ENCODE assay signal across 8 mouse cellular contexts in the genomic region with DNA sequence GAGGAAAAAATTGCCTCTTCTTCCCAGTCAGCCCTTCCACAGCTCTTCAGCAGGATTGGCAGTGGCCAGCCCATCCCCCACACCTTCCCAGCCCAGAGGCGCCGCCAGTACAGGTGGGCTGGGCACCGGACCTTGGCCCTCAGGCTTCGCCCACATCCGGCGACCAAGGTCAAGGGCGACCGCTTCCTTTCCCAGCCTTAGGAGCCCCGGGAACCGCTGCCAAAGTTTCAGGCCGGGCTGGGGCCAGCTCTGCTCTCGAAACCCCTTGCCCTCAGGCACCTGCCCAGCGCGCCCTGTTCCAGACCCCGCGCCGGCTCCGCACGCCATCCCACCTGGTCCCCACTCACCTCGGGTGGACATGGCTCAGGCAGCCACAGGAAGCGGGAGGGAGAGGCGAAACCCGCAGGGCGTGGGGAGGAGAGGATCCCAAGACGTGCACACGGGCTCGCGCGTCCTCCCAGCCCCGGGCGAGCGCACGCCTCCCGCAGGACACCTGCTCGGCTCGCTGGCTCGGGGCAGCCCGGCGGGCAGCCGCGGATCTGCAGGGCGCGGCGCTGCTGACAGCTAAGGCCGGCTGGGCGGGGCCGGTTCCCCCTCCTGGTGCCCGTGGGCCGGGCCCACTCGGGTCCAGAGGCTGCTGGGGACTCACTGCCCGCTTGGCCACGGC. TPM values are rescaled to one million over a fixed set of nuclear protein-coding genes. Genes with fewer than 3 reads are reported as not detected.
A peak's percentile ranks its signal among the peaks of the same experiment; 100 is the strongest.
DNase-seq lines count a peak whose midpoint lies in the region; ATAC-seq and TF ChIP-seq lines count a peak whose summit lies in the region.

A gene (minus strand): TSS at position 574 of the 667 bp plus-strand sequence.

- peak; percentile 85 for ATAC-seq in intestine, postnatal 0 days

- H3K4me2 ChIP-seq in intestine, postnatal 0 days (replicated peaks; ENCODE audit: low read depth): peak within 1 kb of the TSS; percentile 89

- 2% methylated on average over 52 of the region's 52 CpGs for WGBS in embryonic facial prominence, embryonic 10.5 days
- WGBS in heart, adult 2 months: 1% methylated on average over 51 of the region's 52 CpGs
- WGBS in intestine, postnatal 0 days: 1% methylated on average over 49 of the region's 52 CpGs

- H3K4me1 ChIP-seq in embryonic facial prominence, embryonic 10.5 days: peaks cover 13% of the 10 kb centered on the region
- peaks cover 13% of the 10 kb centered on the region for H3K4me1 ChIP-seq in heart, adult 2 months (ENCODE audit: control insufficient read depth, insufficient read depth, low read length)
- H3K4me1 ChIP-seq in intestine, postnatal 0 days (replicated peaks; ENCODE audit: control insufficient read depth, insufficient read depth, low read length): peaks cover 13% of the 10 kb centered on the region
- peaks cover 10% of the 10 kb centered on the region for H3K4me1 ChIP-seq in megakaryocyte, embryonic 14.5 days

- peaks cover 57% of the 10 kb centered on the region for H3K27me3 ChIP-seq in embryonic facial prominence, embryonic 10.5 days (replicated peaks; ENCODE audit: low read depth, poor library complexity, severe bottlenecking)
- no peaks in the 10 kb centered on the region for H3K27me3 ChIP-seq in heart, adult 2 months (ENCODE audit: control insufficient read depth, insufficient read depth, low read length)
- H3K27me3 ChIP-seq in intestine, postnatal 0 days (replicated peaks; ENCODE audit: control insufficient read depth, insufficient read depth, low read length): no peaks in the 10 kb centered on the region
- peaks cover 67% of the 10 kb centered on the region for H3K27me3 ChIP-seq in megakaryocyte, embryonic 14.5 days (replicated peaks)

- no peaks in the 10 kb centered on the region for H3K36me3 ChIP-seq in embryonic facial prominence, embryonic 10.5 days (replicated peaks)
- peaks cover 7% of the 10 kb centered on the region for H3K36me3 ChIP-seq in heart, adult 2 months (ENCODE audit: control insufficient read depth, insufficient read depth, low read length)
- H3K36me3 ChIP-seq in intestine, postnatal 0 days (ENCODE audit: control insufficient read depth, insufficient read depth): no peaks in the 10 kb centered on the region
- no peaks in the 10 kb centered on the region for H3K36me3 ChIP-seq in megakaryocyte, embryonic 14.5 days (replicated peaks; ENCODE audit: low read length)

- TF ChIP-seq EP300 in heart, adult 2 months (IDR thresholded peaks at IDR 0.05; ENCODE audit: insufficient read depth, low read depth, low read length): 0 out of 2 replicates have a peak, but pooled peaks have one; percentile 16

- no peaks in the 10 kb centered on the region for H3K9me3 ChIP-seq in embryonic facial prominence, embryonic 10.5 days
- H3K9me3 ChIP-seq in intestine, postnatal 0 days (ENCODE audit: control insufficient read depth): no peaks in the 10 kb centered on the region
- H3K9me3 ChIP-seq in megakaryocyte, embryonic 14.5 days: no peaks in the 10 kb centered on the region; the same call in 1 of the 2 replicates

- peak; percentile 27 to 52 for DNase-seq in spleen, adult 18-20 months
- DNase-seq in spleen, adult 12 weeks (ENCODE audit: low spot score): no peak
- DNase-seq in embryonic facial prominence, embryonic 10.5 days (ENCODE audit: low spot score): peak; percentile 49
- peak; percentile 80 for DNase-seq in heart, adult 2 months
- DNase-seq in left cerebral cortex, postnatal 25 days (ENCODE audit: low spot score in 2 of 2): peak; percentile 50 to 52
- DNase-seq in right cerebral cortex, postnatal 10 days (ENCODE audit: low spot score in 2 of 2): peak; percentile 64

- H3K27ac ChIP-seq in embryonic facial prominence, embryonic 10.5 days (replicated peaks): peak within 1 kb of the TSS; percentile 71
- H3K27ac ChIP-seq in heart, adult 2 months: peak within 1 kb of the TSS; percentile 99
- peak within 1 kb of the TSS; percentile 79 for H3K27ac ChIP-seq in intestine, postnatal 0 days (ENCODE audit: low read depth, low read length)

- H3K4me3 ChIP-seq in embryonic facial prominence, embryonic 10.5 days: peak within 1 kb of the TSS; percentile 62
- peak within 1 kb of the TSS; percentile 94 for H3K4me3 ChIP-seq in heart, adult 2 months
- H3K4me3 ChIP-seq in intestine, postnatal 0 days (ENCODE audit: low read depth, low read length): peak within 1 kb of the TSS; percentile 64
- H3K4me3 ChIP-seq in megakaryocyte, embryonic 14.5 days (replicated peaks): peak within 1 kb of the TSS; percentile 89

- peak within 1 kb of the TSS; percentile 88 for H3K9ac ChIP-seq in heart, adult 2 months (ENCODE audit: low read depth, low read length)
- H3K9ac ChIP-seq in intestine, postnatal 0 days (ENCODE audit: low read depth, low read length): peak within 1 kb of the TSS; percentile 66

- H3K79me2 ChIP-seq in heart, adult 2 months (replicated peaks; ENCODE audit: control insufficient read depth, insufficient read depth, low read length): peaks cover 3% of the 10 kb centered on the region; the same call in 1 of the 2 replicates

- intact Hi-C loops in heart, adult 2 months (cut with DNase I): loop anchor here (2.0 to 5.0 kb wide), 2 partner anchors 48 to 117 kb away; no protein-coding TSS in a partner anchor
- intact Hi-C loops in left cerebral cortex, postnatal 25 days (cut with DNase I): loop anchor here (1.0 to 2.0 kb wide), 2 partner anchors 40 to 76 kb away; no protein-coding TSS in a partner anchor

- TF ChIP-seq CTCF in heart, adult 2 months (IDR thresholded peaks at IDR 0.05): peak; percentile 74
- TF ChIP-seq CTCF in intestine, postnatal 0 days (IDR thresholded peaks at IDR 0.05; ENCODE audit: low read depth): peak; percentile 63

- peak; percentile 61; the same call in 1 of the 2 replicates for TF ChIP-seq POLR2A in heart, adult 2 months (IDR thresholded peaks at IDR 0.05; ENCODE audit: insufficient read depth, low read depth, low read length)

RNA-seq across cellular contexts. Expression of the gene that starts here (rescaled TPM):
- 17.7 and 22.4 TPM in 2 replicates for polyA plus RNA-seq in embryonic facial prominence, embryonic 10.5 days (2016; fragmentation: Nextera tagmentation; extraction: Ambion mirVana)
- total RNA-seq in heart, adult 2 months (2021): 100 to 1,000 TPM; 418 to 454 TPM
- 101 and 165 TPM in 2 replicates for polyA plus RNA-seq in heart, adult 2 months (2012; rRNA removed)
- 24.4 and 28.7 TPM in 2 replicates for polyA plus RNA-seq in intestine, postnatal 0 days (2015; fragmentation: Nextera tagmentation; extraction: Ambion mirVana)
- total RNA-seq in left cerebral cortex, postnatal 25 days (2021): 100 to 1,000 TPM; 106 to 113 TPM
- 0.17 TPM in 1 of 2 replicates, not detected in the other for polyA plus RNA-seq in megakaryocyte, embryonic 14.5 days (2012; ENCODE audit: insufficient read depth, low replicate concordance)

Comparison
In these comparisons a context has a peak if more than half of its experiments do, and no peak if none do; other contexts are left out.
1. RNA of the gene that starts here (polyA plus RNA-seq): 101 to 165 TPM in heart, adult 2 months, 24.4 to 28.7 TPM in intestine, postnatal 0 days and 17.7 to 22.4 TPM in embryonic facial prominence, embryonic 10.5 days; 0.17 TPM in megakaryocyte, embryonic 14.5 days; every median in the first group is over 10 times any median in the second.
2. Peak in every context shown above with its lines, with median percentiles within 50 percentile points of each other: H3K27ac ChIP-seq and H3K4me3 ChIP-seq.